Mouse (Mus musculus): ENCODE measurements around the gene Taar7a.
A peak's percentile ranks its signal among the peaks of the same experiment; 100 is the strongest.

Taar7a gene

DNA sequence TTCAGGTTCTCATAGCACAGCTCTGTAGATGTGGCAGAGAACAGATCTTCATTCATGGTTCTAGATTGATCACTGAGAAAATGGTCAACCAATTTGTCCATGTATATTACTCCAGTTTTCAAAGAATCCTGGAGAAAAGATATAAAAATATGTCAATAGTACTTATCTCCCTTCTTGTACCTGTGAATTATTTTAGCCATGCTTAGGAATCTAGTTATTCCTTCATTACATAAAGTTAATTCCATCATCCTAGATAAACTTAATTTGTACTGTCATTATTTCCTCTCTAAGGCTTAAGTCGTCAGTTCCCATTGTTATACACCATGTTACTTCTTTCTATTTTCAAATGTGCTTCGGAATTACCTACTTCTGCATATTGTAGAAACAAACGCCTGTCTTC, at the start of gene Taar7a:
Gene Taar7a, minus strand, starts transcription at position 101 of the 400 bp plus-strand sequence.
- DNase-seq = no peak

DNA sequence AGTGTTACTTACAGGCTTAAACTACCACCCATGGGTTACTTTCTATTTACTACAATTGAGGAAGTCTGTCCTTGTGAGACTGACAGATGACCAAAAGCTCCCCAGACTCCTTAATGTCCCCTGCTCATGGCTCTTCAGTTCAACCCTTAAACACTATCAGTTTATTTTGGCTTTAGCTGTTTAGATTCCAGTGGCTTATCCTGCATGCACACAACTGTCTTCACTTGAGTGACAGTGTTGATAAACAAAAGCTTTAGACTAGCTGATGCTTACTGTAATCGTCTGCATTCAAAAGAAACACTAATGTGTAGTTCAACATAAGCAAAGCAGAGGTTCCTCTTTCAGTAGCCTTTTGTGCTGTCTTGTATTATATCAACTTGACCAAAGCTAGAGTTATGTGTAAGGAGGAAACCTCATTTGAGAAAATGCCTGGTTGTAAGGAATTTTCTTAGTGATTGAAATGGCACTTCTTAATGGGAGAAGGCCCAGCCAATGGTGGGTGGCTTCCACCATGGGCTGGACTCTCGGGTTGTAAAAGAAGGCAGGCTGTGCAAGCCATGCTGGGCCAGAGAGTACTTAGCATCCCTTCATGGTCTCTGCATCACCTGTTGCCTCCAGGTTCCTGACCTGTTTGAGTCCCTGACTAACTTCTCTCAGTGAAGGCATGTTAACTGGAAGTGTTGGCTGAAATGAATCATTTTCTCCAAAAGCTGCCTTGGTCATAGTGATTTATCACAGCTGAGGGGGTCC, 47.0 kb upstream of the Taar7a start:
- DNase-seq = no peak

DNA sequence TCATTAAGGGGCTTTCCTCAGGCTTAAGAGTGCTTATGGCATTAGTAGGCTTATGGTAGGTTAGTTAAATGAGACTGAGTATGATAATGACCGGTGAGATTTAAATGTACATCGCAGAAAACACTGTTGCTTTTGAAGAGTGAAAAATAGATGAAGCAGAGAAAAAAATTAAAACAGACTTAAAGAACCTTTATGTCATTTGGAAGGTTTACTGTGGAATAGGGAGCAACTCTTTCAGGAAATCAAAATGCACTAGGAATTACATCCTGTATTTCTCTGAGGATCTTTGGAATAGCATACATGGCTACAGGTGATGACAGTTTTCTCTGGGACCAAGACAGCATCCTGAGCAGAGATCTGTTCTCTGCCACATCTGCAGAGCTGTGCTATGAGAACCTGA, 44.0 kb upstream of the Taar7a start, which contains the start of gene Taar7e:
Gene Taar7e, plus strand, starts transcription at position 301 of the 400 bp plus-strand sequence.
- no peak for DNase-seq

DNA sequence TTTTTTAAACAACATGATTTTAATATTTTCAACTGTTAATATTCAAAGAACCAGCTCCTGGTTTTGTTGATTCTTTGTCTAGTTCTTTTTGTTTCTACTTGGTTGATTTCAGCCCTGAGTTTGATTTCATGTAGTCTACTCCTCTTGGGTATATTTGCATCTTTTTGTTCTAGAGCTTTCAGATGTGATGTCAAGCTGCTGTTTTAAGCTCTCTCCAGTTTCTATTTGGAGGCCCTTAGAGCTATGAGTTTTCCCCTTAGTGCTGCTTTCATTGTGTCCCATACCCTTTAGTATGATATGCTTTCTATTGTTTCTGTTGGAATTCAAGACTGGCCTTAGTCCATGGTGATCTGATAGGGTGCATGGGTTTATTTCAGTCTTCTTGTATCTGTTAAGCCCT, 38.1 kb upstream of the Taar7a start:
- DNase-seq = no peak

DNA sequence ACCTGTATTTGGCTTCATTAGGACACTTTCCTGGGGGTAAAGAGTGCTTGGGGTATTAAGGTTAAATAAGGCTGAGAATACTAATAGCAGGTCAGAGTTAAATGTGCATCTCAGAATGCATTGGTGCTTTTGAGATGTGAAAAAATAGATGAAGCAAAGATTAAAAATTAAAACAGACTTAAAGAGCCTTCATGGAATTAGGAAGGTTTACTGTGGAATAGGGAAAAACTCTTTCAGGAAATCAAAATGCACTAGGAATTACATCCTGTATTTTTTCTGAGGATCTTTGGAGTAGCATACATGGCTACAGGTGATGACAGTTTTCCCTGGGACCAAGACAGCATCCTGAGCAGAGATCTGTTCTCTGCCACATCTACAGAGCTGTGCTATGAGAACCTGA, 33.6 kb upstream of the Taar7a start, which contains the start of gene Taar7d:
Gene Taar7d, plus strand, starts transcription at position 301 of the 400 bp plus-strand sequence.
- DNase-seq = no peak

DNA sequence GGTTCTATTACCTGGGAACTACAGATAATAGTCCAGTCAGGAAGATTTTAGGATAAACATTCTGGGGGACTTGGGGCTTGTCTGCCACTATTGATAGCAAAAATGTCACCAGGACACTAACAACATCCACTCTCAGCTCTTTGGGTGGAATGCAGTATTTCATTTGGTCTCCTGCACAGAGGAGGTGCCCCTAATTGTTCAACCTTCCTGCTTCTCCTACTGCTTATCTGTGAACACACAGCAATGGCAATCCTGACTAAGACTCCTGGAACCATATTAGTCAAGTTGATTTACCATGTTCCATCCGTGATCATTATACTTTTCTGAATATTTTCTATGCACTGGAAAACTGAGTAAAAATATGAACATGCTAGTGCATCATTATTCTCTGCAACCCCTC, 14.9 kb upstream of the Taar7a start:
- DNase-seq = no peak

DNA sequence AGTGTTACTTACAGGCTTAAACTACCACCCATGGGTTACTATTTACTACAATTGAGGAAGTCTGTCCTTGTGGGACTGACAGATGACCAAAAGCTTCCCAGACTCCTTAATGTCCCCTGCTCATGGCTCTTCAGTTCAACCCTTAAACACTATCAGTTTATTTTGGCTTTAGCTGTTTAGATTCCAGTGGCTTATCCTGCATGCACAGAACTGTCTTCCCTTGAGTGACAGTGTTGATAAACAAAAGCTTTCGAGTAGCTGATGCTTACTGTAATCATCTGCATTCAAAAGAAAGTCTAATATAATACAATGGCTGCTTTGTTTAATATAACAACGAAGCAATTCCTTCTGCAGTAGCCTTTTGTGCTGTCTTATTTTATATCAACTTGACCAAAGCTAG, 13.8 kb upstream of the Taar7a start:
- no peak for DNase-seq

DNA sequence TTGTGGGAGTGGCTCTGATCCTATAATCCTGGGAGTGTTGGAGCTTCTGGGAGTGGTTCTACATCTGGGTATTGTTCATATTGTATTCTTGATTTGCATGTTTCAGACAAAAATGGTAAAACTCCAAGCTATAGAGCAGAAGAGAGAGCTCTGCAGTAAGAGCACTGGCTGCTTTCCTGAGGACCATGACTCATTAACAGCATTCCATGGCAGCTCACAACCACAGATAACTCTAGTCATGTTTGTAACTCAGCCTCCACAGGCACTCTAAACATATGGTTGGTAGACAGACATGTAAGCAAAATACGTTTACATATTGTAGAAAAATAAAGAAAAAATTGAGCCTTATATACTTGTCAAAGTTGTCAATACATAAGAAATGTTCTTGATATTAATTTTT, 13.2 kb upstream of the Taar7a start:
- DNase-seq = no peak

DNA sequence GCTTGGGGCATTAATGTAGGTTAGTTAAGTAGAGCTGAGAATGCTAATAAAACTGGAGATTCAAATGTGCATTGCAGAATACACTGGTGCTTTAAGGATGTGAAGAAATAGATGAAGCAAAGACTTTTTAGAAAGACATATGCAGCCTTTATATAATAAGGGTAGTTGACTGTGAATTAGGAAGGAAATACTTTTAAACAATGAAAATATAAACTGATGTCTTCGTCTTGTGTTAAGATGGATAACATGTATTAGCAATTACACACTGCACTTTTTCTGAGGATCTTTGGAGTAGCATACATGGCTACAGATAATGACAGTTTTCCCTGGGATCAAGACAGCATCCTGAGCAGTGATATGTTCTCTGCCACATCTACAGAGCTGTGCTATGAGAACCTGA, 6.4 kb upstream of the Taar7a start, which contains the start of gene Taar7b:
Gene Taar7b, plus strand, starts transcription at position 301 of the 400 bp plus-strand sequence.
- DNase-seq = no peak

DNA sequence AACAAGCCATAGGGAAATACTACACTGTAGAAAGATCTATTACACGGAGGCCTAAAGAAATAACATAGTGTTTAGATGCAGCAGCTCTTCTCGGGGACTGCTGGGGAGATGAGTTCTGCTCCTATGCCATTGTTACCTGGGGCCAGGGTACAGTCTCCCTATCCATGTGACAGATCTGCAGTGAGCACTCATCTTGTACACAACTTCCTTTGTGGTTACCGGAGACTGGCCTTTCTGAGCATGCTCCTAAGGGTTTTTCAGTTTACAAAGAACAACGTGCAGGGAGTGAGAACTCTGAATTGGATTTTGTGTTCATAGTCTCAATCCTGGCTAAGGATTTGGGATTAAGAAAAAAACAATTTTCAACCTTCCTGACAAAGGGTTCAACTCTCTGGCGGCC, 6.9 kb downstream of the Taar7a start:
- DNase-seq = no peak

DNA sequence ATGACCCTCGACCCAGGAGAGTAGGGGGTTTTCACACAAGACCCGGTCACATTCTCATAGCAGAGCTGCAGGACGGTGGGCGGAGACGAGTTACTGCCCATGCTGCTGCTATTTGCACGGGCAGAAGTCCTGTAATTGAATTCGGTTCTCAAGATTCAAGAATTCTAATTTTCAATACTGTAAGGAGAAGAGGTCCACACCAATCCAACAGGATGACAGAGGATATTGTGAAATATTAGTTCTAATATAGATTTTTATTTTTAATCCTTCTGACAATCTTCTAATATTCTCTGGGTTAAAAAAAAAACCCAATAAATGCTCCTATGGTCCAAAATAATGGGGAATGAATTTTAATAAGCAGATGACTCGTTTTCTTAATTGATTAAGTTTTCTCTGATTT, 7.7 kb downstream of the Taar7a start, which contains the start of gene Taar6:
Gene Taar6, minus strand, starts transcription at position 101 of the 400 bp plus-strand sequence.
- DNase-seq = no peak

DNA sequence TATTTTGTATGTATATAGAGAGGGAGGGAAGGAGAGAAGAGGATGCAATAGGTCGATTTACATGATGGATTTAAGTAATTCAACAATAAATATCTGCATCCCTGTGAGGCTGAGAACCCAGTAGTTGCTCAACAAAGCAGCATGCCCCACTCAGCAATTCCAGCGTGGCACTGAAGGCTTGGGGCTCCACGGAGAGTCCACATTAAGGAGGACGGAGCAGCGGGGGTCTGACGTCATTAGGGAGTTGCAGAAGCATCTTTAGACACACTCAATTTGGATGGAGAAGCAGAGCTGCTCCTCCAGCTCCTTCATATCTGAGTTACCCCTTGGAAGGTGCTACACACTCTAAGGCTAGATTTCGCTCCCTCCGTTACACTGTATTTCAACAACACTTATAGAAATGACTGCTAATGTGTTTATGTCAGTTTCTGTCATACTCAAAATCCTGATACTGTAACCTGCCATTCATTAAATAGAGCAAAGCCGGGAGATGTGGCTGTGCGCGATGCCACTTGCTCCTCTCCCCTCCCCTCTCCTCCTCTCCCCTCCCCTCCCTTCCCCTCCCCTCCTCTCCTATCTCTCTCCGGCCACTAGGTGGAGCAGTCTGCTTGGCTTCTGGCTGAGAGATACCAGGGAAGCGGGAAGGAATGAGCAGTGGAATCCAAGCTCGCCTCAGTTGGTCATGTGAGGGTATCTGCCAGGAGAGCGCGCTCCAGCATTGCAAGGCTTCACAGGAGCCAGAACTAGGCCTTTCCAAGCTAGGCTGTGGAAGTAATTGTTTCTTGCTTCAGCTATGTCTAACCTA, 14.2 kb downstream of the Taar7a start:
- DNase-seq = peak; percentile 81 to 87

DNA sequence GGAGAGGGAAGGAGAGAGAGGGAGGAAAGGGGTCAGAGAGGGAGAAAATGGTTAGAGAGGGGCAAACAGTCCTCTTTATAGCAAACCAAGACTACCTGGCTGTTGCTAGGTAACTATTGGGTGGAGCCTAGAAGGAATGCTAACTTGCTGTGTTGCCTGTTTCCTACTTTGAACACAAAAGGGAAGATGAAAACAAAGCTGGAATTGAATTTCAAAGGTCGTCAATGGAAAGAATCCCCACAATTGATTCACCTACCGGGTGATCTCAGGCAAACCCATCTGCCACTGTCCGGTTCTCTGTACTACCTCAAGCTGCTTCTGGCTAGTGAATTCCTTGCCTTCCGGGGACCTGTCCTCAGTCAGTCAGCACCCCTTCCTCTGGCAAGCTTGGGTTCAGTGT, 15.3 kb downstream of the Taar7a start:
- no peak for DNase-seq

DNA sequence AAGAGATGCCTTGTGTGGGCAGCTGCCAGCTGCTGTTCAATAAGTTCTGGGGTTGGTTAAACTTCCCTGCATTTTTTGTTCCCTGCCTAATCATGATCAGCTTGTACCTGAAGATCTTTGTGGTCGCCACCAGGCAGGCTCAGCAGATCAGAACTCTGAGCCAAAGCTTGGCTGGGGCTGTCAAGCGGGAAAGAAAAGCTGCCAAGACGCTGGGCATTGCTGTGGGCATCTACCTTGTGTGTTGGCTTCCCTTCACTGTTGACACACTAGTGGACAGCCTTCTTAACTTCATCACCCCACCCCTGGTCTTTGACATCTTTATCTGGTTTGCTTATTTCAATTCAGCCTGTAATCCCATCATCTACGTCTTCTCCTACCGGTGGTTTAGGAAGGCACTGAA, 22.0 kb downstream of the Taar7a start:
- no peak for DNase-seq

DNA sequence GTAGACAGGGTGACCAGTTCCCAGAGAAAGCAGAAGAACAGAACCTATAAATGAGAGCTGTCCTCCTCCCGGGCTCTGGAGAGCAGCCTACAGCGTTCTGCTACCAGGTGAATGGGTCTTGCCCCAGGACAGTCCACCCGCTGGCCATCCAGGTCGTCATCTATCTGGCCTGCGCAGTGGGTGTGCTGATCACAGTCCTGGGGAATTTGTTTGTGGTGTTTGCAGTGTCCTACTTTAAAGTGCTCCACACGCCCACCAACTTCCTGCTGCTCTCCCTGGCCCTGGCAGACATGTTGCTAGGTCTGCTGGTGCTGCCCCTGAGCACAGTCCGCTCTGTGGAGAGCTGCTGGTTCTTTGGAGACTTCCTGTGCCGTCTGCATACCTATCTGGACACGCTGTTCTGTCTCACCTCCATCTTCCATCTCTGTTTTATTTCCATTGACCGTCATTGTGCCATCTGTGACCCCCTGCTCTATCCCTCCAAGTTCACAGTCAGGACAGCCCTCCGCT, 22.6 kb downstream of the Taar7a start, which contains the start of gene Taar5:
Gene Taar5, plus strand, starts transcription at position 51 of the 510 bp plus-strand sequence.
- no peak for DNase-seq

DNA sequence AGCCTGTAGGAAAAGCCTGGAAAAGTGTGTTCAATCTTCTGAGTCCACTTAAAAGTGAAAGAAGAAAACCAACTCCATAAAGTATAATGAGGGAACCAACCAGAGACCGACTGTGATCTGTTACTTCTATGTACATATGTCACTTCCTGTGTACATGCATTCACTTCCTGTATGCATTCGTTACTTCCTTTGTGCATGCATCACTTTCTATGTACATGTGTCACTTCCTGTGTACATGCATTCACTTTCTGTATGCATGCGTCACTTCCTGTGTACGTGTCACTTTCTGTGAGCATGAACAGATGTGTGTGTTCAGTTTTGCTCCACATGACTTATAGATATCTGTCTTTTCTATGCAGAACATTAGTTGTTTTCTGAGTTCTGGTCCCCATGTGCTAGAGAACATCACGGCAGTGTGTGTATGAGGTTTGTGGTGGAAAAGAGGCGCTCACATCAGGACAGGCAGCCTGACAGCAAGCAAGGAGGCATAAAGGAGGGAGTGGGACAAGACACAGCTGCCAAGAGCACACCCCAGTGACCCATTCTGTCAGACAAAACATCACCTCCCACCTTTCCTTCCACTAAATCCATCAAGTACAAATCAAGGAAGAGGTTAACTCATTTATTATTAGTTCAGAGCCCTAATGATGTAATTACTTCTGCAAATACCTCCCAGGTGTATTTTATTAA, 28.2 kb downstream of the Taar7a start:
- DNase-seq = no peak

DNA sequence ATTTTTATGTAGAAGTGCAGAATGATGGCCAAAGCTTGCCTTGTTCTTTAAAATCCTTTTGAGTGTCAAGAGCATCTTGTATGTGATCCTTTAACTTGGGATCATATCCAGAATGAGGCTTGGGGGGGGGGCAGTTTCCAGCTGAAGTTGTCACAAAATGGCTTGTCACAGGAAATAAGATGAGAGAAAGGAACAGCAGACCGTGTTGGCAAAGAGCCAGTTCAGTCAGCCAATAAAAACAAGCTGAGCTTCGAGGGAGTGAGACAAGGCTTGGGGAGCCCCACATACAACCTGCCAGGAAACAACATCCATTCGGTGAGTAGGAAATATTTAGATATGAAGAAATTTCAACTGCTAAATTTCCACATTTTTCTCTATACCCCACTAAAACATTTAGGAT, 29.8 kb downstream of the Taar7a start:
- peak in 1 of 2 experiments; percentile 7 for DNase-seq

DNA sequence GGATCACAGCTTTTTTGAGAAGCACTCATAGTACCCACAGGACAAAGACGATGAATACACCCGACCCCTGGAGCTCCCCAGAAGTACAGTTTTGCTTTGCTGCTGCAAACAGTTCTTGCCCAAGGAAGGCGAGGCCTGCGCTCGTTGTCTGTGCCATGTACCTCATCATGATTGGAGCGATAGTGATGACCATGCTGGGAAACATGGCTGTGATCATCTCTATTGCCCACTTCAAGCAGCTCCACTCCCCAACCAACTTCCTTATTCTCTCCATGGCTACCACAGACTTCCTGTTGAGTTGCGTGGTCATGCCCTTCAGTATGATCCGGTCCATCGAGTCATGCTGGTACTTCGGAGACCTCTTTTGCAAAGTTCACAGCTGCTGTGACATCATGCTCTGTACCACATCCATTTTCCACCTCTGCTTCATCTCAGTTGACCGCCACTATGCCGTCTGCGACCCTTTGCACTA, 32.8 kb downstream of the Taar7a start, which contains the start of gene Taar4:
Gene Taar4, plus strand, starts transcription at position 51 of the 472 bp plus-strand sequence.
- no peak for DNase-seq

DNA sequence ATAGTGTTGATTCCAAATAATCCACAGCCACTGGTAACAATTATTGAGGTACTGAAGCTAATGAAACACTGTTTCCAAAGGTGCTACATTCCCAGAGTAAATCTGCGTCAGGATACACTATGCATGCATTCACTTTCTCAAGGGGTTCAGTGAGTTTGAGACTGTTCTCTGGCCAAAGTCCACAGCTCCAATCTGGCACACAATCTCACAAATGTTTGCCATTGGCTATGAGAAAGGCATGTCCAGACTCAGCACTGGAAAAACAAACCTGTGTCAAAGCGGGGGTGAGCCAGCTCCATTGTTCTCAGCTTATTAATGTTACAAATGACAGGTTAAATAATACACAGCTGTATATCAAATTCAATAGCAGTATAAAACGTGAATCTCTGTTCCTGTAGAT, 34.2 kb downstream of the Taar7a start:
- peak; percentile 63 to 72 for DNase-seq

DNA sequence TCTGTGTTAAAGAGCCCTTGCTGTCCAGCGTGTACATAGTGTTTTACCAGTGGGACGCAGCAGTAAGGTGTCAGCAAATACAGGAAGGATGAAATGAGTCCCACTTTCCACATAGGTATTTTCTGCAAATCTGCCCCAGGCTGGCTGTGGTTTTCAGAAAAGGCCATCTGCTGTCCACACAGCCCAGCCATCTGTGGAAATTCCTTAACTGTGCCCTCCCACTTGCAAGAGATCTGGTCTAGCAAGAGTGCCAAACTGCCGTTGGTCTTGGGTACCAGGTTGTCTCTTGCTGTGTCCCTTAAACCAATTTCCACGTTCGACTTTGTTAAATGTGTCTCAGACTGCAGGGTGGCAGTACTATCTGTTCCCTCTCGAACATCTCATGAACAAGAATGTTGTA, 41.6 kb downstream of the Taar7a start:
- DNase-seq = no peak

DNA sequence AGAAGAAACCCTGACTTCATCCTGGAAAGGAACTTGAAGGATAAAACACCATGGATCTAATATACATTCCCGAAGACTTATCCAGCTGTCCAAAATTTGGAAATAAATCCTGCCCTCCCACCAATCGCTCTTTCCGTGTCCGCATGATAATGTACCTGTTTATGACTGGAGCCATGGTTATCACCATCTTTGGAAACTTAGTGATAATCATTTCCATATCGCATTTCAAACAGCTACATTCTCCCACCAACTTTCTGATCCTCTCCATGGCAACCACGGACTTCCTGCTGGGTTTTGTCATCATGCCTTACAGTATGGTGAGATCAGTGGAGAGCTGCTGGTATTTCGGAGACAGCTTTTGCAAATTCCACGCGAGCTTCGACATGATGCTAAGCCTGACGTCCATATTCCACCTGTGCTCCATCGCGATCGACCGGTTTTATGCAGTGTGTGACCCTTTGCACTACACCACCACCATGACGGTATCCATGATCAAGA, 43.7 kb downstream of the Taar7a start, which contains the start of gene Taar3:
Gene Taar3, plus strand, starts transcription at position 51 of the 498 bp plus-strand sequence.
- no peak for DNase-seq

DNA sequence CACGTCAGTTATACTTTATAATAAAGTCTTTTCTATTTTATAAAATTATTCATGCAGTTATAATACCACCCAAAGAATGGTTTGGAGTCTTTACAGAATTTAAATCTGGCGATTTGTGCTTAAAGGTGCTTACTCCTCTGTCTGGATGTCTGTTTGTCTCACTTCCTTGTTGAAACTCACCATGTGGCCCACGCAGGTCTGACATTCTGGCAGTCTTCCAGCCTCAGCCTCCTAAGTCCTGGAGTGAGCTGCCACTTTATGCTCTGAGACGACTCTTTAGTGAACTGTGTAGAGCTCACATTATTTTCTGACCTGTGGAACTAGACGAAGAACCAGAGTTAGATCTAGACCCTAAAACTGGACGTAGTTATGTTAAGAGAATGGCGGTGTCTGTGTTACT, 45.3 kb downstream of the Taar7a start:
- DNase-seq = peak in 1 of 2 experiments; percentile 6

Data from kidney, postnatal 36 days (tissue).